Mouse (Mus musculus) B cell, adult 2 months (primary cell): ENCODE results near the gene Tmtc1.
A peak's percentile ranks its signal among the peaks of the same experiment; 100 is the strongest.

Experiments
- DNase-seq, 2 experiments: peaks; one replicate each; pipeline ENCODE4 v3.0.0; 2022

The Tmtc1 gene

DNA sequence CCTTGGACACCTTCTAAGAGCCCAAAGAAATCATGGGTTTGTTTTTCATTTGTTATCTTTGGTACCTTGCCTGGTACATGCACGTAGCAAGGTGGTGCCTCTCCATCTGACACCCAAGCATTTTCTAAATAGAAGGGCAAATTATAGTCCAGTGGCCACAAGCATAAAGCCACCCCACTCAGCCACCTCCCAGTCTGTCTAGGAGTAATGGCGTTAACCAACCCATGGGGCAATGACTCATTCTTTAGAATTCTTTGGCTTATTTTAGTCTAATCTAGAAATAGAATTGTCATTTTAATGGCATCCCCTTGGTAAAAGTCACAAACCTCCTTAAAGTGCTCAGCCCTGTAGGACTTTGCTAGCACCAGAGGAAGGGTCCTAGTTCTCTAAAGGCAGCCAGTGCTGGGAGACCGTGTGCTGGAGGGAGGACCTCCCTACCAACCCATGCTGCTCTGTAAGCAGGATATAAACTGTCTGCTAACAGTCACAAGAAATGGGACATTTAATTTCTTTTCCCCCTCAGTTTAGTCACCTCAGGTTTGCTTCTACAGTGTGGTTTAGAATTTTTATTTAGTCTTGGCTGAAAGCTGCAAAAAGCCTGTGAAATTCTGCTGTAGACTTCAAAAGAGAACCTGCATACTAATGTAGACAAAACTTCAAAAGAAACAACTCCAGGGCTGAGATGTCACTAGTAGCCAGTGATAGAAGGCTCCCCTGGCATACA lies 209.9 kb downstream of the Tmtc1 start:
- peak in 1 of 2 experiments; percentile 11 for DNase-seq

DNA sequence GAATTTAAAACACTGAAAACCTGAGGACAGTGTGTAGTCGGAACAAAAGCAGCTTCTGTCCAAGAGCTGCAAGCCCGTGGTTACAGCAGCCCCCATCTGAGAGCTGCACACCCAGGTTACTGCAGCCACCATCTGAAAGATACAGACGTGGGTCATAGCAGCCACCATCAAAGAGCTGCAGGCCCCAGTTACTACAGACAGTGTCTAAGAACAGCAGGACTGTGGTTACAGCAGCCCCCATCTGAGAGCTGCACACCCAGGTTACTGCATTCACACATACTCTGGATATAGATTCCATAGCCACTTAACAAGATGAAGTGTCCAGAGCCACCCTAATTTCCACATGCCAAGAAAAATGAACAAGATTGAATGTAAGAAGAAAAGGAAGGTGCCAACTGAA lies 216.6 kb downstream of the Tmtc1 start:
- DNase-seq: no peak

DNA sequence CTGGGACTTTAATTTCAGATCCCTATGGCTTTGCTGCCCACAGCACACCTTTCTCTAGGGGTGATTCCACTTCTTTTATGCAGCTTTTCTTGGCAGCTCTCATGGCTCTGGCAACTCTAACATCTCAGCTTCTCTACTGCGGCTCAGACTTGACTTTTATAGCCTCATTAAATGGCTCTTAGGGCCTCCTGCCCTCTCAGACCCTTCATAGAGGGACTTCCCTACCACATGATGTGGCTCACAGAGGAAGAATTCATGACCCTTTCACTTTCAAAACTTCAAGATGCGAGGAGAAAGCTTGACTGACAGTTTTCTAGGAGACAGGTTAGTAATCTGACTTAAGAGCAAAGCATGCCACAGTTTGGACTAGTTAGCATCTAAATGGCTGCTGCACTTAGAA lies 221.5 kb downstream of the Tmtc1 start:
- DNase-seq: no peak

DNA sequence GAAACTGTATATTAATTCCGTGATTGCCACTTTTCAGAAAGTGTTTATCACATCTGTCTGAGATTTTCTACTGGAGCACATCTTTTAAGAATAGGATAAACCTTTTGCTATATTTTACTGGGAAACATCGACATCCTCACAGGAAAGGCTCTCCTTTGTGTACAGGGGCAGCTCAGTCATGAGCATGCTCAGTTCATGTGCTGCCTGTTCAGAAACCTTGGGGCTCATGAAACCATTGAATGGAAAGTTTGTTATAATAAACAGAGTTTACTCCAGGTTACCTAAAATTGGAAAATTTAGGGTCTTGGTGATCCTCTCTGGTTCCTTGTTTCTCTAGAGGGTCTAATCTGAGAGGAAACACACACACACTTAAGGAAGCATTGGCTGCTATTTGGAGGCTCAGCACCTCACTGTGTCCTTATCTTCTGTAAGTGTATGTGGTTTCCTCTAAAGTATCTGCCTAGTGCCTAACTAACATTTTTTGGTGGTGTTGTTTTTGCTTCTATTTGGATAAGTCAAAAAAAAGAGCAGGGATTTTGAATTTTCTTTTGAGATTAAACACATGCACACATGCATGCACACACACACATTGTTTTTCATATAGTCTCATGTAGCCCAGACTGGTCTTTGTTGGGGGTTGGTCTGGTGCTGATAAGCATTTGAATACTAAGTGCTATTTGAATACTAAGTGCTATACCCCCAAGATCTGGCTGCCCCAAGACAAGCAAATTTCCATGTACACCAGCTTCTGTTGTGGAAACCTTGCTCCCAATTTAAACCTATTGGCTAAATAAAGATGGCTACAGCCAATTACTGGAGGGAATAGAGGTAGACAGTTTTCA lies 225.7 kb downstream of the Tmtc1 start:
- no peak for DNase-seq

DNA sequence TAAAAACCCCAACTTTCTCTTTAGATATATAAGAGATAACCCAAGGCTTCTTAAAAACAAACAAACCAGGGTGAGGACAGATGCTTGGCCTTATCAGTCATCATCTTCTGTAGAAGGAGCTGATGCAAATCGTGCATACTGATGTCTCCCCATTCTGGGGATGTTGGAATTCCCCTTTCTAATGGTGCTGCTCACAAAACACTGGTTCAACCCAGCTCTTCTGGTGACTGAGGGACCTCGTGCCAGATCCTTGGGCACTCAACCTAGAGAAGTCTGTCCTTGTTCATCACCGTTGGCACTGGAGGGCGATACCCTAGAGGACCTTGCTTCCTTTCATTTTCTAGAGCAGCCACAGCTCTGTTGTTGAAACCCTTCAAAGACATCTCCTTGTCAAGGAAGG lies 227.4 kb downstream of the Tmtc1 start:
- peak in 1 of 2 experiments; percentile 4 for DNase-seq

DNA sequence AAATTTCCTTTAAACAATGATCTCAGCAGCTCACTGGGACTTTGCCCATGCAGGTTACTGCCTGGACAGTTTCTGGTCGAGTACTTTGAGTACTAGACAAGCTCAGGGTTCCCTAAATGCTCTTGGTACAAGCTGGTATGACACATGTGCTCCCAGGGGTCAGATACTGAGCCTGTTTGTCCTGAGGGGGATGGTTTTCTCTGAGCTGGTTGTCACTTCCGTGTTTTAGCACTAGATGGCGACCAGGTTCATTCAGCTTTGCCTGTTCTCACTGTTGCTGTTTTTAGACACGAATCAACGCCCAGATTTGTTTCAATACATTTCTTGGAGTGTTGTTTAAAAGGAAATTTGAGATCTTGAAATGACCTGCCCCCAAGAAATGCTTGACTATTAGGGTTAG lies 229.4 kb downstream of the Tmtc1 start:
- DNase-seq: peak; percentile 64 to 68

DNA sequence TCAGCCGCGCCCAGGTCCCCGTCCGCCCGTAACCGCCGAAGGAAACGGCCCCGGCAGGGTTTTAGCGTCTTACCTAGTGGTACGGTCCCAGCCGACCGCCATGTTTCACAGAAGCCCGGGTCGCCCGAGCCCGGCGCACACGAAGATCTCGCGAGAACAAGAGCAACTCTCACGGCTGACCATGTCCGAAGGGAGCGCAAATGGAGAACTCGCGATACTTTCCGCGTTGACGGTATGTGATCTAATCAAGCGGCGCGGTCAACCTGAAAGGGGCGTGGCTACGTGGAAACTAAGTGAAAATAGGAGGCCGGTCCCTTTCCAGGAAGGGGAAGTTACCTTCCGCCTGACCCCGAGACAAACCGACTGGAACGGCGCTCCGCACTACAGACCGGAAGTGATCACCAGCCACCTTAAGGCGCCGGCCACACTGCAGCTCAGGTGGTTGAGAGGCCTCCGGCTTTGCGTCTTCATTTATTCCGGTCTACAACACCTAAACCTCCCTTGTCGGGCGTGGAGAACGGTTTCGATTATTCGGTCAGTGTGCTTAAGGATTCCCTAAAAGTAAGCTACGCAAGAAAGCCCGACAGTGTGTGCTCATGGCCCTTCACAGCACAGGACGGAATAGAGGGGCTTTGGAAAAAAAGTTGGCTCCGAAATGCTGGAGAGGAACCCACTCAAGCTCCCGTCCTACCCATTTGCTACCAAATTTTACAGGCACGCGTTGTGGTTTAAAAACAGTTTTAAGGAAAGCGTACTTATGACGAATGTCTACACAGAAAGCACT lies 232.1 kb downstream of the Tmtc1 start, which contains the start of gene Ergic2:
Ergic2 (minus strand) TSS at position 478 of the 784 bp plus-strand sequence.
- peak; percentile 93 to 96 for DNase-seq

DNA sequence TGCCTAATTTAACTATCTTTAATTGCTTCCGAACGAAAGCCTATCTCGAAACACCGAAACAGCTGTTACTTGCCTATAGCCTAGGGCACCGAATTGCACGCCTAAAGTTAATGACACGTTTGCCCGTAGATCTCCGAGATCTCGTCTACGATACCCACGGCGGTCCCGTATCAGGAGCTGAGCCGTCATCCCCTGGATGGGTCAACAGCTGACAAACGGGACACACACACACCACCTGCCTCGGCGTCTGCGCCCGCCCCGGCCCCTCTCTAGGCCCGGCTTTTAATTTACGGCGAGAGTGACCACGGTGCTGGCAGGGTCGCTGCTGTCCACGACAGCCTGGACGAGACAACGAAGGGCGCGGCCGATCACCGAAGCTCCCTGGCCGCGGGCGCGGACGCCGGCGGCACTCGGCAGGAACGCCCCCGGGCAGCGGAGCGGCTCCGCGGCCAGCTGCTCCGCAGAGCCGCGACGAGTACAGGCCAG lies 232.8 kb downstream of the Tmtc1 start:
- no peak for DNase-seq

DNA sequence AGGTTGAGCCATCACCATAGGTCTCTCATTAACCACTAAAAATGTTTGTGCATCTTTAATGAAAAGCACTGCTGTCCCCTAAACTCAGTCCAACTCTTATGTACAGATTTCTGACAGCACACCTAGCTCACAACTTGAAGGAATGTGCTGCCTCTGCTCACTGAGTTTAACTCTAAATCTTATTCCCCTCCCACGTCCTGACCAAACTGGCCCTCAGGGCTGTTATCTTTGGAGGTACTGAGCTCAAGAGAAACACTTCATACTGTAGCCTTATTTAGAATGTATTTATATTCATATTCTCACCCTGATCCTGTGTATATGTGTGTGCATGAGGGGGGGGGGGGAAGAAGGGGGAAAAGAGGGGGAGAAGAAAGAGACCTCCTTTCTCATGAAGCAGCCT lies 236.7 kb downstream of the Tmtc1 start:
- DNase-seq: no peak

DNA sequence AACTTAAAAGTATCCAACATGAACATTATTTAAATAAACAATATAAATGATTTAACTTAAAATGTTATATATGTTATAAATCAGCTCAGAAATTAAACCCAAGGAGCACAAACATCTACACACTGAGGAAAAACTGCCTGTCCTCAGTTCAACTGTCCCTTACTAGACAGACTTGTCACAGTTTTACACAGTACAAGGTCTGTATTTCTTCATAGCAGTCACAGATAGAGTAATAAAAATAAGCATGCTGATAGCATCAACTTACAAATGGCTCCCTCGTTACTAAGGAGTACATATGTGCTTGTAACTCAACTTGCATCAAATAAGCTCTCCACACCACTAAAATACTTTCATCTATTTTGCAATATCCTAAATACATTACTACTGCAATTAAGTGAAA lies 239.1 kb downstream of the Tmtc1 start:
- DNase-seq: no peak

DNA sequence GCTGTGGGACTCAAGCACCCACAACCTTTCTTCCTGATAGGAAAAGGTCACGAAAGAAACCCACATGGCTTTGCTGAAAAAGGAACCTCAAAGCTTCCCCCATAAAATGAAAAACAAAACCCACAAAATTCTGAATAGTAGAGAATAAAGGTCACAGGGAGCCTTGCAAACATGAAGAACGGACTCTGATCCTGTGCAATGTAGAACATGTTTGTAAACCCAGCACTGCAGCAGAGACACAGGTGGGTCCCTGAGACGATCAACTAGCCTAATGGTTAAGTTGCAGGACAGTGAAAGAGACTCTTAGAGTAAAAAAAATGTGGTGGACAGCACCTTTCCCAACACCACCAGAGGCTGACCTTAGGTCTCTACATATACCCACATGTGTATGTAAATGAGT lies 244.5 kb downstream of the Tmtc1 start:
- no peak for DNase-seq

DNA sequence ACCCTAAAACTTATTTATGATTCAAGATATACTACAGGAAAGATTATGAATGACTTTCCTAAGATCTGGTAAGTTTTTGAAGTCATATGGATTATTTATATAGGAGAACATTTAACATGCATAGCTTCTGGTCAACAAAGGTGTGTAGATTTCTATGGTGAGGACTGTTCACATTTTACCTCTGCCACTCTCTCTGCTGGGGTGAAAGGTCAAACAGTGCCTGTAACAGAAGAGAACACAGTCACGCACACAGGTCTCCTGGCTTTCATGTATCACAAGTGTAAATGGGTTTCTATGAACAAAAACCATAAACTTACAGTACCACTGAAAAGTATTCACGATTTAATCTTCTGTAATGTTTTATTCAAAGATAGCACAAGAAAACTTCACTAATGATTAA lies 245.0 kb downstream of the Tmtc1 start:
- no peak for DNase-seq

DNA sequence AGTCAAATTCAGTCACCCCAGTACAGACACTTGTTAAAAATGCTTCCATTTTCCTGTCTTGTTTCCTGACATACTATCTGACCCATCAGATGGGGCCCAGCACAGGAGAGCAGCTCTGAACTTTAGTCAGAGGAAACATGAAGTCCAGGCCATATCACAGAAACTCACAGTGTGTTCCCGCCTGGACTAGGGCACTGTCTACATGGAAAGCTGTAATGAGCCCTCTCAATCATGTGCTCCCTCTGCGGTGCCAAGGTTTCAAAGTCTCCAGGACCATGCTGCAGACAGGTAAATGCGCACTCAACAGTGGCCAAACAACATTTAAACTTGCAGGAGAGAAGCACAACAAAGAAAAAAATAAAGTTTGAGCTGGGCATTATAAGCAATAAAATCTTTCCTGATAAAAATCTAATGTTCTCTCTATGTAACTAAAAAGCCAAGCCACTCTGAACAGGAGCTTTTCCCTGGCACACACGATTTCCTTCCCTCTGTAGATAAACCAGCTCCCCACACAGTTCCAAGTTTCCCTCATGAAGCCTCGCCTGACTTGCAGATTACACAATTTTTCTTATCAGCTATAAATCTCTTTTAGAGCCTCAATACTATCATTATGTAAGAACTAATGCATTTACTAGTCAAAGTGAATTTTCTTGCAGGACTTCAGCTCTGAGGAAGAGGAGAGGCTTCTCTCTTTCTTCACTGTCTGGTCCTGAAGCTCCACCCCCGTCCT lies 250.1 kb downstream of the Tmtc1 start:
- no peak for DNase-seq

DNA sequence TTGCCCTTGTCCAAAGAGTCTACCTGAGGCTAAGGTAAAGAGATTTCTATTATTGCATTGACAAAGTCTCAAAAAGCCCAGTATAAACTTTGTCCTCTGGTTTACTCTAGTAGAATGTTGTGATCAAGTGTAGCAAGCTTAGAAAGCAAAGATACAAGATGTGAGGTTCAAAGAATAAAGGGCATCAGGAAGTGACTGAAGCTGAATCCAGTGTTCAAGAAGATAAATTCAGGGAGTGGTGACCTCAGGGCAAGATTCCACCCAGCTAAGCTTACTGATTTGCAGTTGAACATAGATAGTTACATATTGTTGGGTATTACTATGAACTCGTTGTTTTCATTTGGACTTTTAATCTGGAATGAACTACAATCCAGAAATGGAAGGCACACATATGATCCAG lies 258.5 kb downstream of the Tmtc1 start:
- no peak for DNase-seq
